Mouse (Mus musculus) ovary, postnatal 14 days (tissue): ENCODE measurements at regions not wholly inside any gene's neighbourhood (a gene's known extent, or its start where the extent isn't known, plus 50 kb on each side); places are given as distances from the start of the nearest gene placed in this dataset.
"Not testable (repeated sequence)": the region's sequence is repeated elsewhere in the genome, so short reads cannot be mapped to it uniquely, and the experiment has no call there.

ENCODE experiments used
- DNase-seq: peaks from one replicate; pipeline ENCODE4 v3.0.0; 2022; ENCODE audit warnings: low spot score

GRCm38 (mm10) chr6:140229295-140229694 lies 188.0 kb upstream of the Plcz1 start:
- peak; percentile 30 for DNase-seq

- DNase-seq, result no peak
Observed at GRCm38 (mm10) chr6:140228741-140229140, 187.5 kb upstream of the Plcz1 start.

GRCm38 (mm10) chr6:140222534-140223324 lies 181.5 kb upstream of the Plcz1 start:
- DNase-seq, result no peak

- no peak for DNase-seq
Observed at GRCm38 (mm10) chr6:140221653-140222272, 180.5 kb upstream of the Plcz1 start.

GRCm38 (mm10) chr6:140218789-140219188 lies 177.5 kb upstream of the Plcz1 start:
- no peak for DNase-seq

GRCm38 (mm10) chr6:140212403-140212802 lies 171.1 kb upstream of the Plcz1 start:
- no peak for DNase-seq

- no peak for DNase-seq
Observed at GRCm38 (mm10) chr6:140210141-140210540, 168.9 kb upstream of the Plcz1 start.

- no peak for DNase-seq
Observed at GRCm38 (mm10) chr6:140209083-140209482, 167.8 kb upstream of the Plcz1 start.

- DNase-seq, result peak; percentile 43
Observed at GRCm38 (mm10) chr6:140208375-140208774, 167.1 kb upstream of the Plcz1 start.

- DNase-seq, result not testable (repeated sequence)
Observed at GRCm38 (mm10) chr6:140206676-140207075, 165.4 kb upstream of the Plcz1 start.

GRCm38 (mm10) chr6:140201356-140201755 lies 160.1 kb upstream of the Plcz1 start:
- no peak for DNase-seq

GRCm38 (mm10) chr6:140200322-140200721 lies 159.1 kb upstream of the Plcz1 start:
- DNase-seq, result no peak

- no peak for DNase-seq
Observed at GRCm38 (mm10) chr6:140198036-140198435, 156.8 kb upstream of the Plcz1 start.

GRCm38 (mm10) chr6:140197113-140197675 lies 155.9 kb upstream of the Plcz1 start:
- no peak for DNase-seq

GRCm38 (mm10) chr6:140194276-140194675 lies 153.0 kb upstream of the Plcz1 start:
- DNase-seq, result no peak

GRCm38 (mm10) chr6:140193084-140193939 lies 152.1 kb upstream of the Plcz1 start:
- DNase-seq, result peak; percentile 7

- DNase-seq, result no peak
Observed at GRCm38 (mm10) chr6:140192526-140192925, 151.3 kb upstream of the Plcz1 start.

GRCm38 (mm10) chr6:140191341-140191740 lies 150.1 kb upstream of the Plcz1 start:
- no peak for DNase-seq

GRCm38 (mm10) chr6:140189601-140190000 lies 148.3 kb upstream of the Plcz1 start:
- no peak for DNase-seq

GRCm38 (mm10) chr6:140187733-140188132 lies 146.5 kb upstream of the Plcz1 start:
- no peak for DNase-seq

- DNase-seq, result no peak
Observed at GRCm38 (mm10) chr6:140187106-140187505, 145.8 kb upstream of the Plcz1 start.

- no peak for DNase-seq
Observed at GRCm38 (mm10) chr6:140179999-140180398, 138.7 kb upstream of the Plcz1 start.
